Comparison of ENCODE assay signal across 12 mouse cellular contexts in the genomic region with DNA sequence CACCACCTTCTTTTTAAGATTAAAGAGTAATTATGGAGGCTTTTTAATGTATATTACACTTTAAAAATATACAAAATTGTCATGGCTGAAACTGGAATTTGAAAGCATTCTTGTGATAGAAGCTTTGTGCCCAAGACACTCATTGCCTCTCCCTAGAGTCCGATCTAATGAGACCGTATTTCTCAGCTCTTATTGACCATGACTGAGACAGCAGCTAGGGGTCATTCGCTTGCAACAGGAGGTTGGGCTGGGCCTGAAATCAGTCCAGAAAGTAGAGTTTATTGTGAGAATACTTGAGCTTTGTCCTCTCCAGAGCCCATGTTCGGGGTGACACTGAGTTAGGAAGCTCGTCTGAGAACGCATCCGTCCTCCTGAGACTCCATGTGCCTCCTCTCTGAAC.
"Had no signal": no experiment of that assay in that cellular context is flagged by ENCODE, and none has a peak within 500 bp of the region (broad histone marks: within the 10 kb centered on the region; RNA-seq: fewer than 3 reads in every experiment).

No protein-coding gene starts in this region.

- H3K4me2 ChIP-seq: liver, embryonic 13.5 days; midbrain, embryonic 13.5 days had no signal

- ATAC-seq: midbrain, embryonic 13.5 days had no signal

- H3K9me3 ChIP-seq: liver, embryonic 13.5 days; midbrain, embryonic 13.5 days had no signal

- H3K27ac ChIP-seq: left cerebral cortex, adult 2 months; liver, embryonic 13.5 days; midbrain, embryonic 13.5 days had no signal

- DNase-seq: kidney, adult 8-10 months; kidney, postnatal 10 days; kidney, postnatal 36 days; layer of hippocampus, postnatal 36 days; liver, embryonic 13.5 days; lung, adult 2 months; lung, postnatal 14 days; lung, postnatal 4 days; thymus, adult 18-20 months; thymus, postnatal 4 days had no signal

- H3K36me3 ChIP-seq: liver, embryonic 13.5 days; midbrain, embryonic 13.5 days had no signal

- H3K27me3 ChIP-seq: liver, embryonic 13.5 days; midbrain, embryonic 13.5 days had no signal

- H3K4me1 ChIP-seq: liver, embryonic 13.5 days; midbrain, embryonic 13.5 days had no signal

- H3K9ac ChIP-seq: liver, embryonic 13.5 days; midbrain, embryonic 13.5 days had no signal

- H3K4me3 ChIP-seq: left cerebral cortex, adult 2 months; liver, embryonic 13.5 days; midbrain, embryonic 13.5 days had no signal
